Mouse (Mus musculus): ENCODE measurements around the gene Gm45213. TPM values are rescaled to one million over a fixed set of nuclear protein-coding genes. Genes with fewer than 3 reads are reported as not detected.
A peak's percentile ranks its signal among the peaks of the same experiment; 100 is the strongest.
"Not testable (repeated sequence)": the region's sequence is repeated elsewhere in the genome, so short reads cannot be mapped to it uniquely, and the experiment has no call there.

The Gm45213 gene
- total and polyA plus RNA-seq, 2 experiments, result not detected

GRCm38 (mm10) chr7:66055356-66055755, 12.0 kb downstream of the Gm45213 start:
- H3K27ac ChIP-seq (replicated peaks; ENCODE audit: insufficient read depth, low read depth, low read length); H3K27me3 ChIP-seq (ENCODE audit: control insufficient read depth, insufficient read depth, low read length); H3K36me3 ChIP-seq (ENCODE audit: control insufficient read depth, insufficient read depth, low read length); H3K79me2 ChIP-seq (ENCODE audit: control insufficient read depth, insufficient read depth, low read length); H3K4me3 ChIP-seq (ENCODE audit: insufficient read depth, low read depth, low read length); DNase-seq (ENCODE audit: extremely low read depth, low read depth, low spot score); H3K9ac ChIP-seq (ENCODE audit: low read depth, low read length); H3K4me1 ChIP-seq (ENCODE audit: control insufficient read depth, insufficient read depth, low read length): not testable (repeated sequence)
- 4% methylated on average over 2 of the region's 2 CpGs for WGBS
- TF ChIP-seq CTCF (IDR thresholded peaks at IDR 0.05; ENCODE audit: low read depth, low read length), result peak; percentile 47

GRCm38 (mm10) chr7:66058703-66059102, 15.3 kb downstream of the Gm45213 start, which contains the start of gene Snrpa1:
Snrpa1 (plus strand) TSS chr7:66059003.
- DNase-seq (ENCODE audit: extremely low read depth, low read depth, low spot score), result no peak
- Histone ChIP-seq H3K27me3 (ENCODE audit: control insufficient read depth, insufficient read depth, low read length) (no peaks in the 10 kb centered on the region), H3K36me3 (ENCODE audit: control insufficient read depth, insufficient read depth, low read length) (peaks cover 6% of the 10 kb centered on the region), H3K4me3 (ENCODE audit: insufficient read depth, low read depth, low read length) (peak within 1 kb of the TSS; percentile 74), H3K9ac (ENCODE audit: low read depth, low read length) (peak within 1 kb of the TSS; percentile 81), H3K79me2 (ENCODE audit: control insufficient read depth, insufficient read depth, low read length) (peaks cover 7% of the 10 kb centered on the region; the same call in 1 of the 2 replicates), H3K4me1 (ENCODE audit: control insufficient read depth, insufficient read depth, low read length) (peaks cover 9% of the 10 kb centered on the region; the same call in 1 of the 2 replicates), H3K27ac (replicated peaks; ENCODE audit: insufficient read depth, low read depth, low read length) (peak within 1 kb of the TSS; percentile 85)
- no peak for TF ChIP-seq POLR2A (IDR thresholded peaks at IDR 0.05; ENCODE audit: extremely low read depth, insufficient read depth, low read length)
- WGBS, result 88% methylated on average over 1 of the region's 1 CpGs

DNA sequence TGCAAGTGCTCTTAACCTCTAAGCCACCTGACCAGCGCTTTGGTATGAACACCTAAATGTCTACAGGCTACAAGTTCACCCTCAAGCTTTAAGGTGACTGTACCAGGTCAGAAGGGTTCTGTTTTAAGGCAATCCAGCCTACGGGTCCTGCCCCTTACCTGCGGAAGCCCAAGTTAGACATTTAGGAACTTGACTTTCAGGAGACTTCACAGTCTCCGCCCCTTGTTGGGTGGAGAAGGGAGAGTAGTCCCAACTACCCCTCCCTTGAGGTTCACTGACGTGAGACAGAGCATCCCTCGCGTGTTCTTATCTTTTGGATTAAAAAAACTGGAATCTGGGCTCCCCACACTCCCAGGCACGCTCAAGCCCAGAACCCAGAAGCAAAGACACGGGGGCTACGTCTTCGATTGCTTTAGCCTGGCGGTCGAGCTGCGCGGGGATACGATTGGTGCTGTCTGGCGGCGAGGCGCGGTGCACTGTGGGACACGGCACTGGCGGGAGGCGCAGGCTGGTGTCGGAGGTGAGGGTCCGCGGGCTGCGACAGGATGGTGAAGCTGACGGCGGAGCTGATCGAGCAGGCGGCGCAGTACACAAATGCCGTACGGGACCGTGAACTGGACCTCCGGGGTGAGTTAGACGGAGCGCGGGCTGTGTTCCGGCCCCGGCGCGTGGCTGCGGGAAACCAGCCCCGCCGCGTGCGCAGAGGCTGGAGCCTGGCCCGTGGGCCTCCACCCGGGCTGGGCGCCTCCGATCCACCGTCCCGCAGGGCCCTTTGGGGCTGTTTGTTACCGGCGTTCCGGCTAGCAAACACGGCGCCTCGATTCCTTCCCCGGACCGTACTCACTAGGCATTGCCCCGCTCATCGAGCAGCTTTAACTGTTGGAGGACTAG, 16.9 kb downstream of the Gm45213 start:
- under 1% methylated on average over 64 of the region's 64 CpGs for WGBS
- H3K79me2 ChIP-seq (ENCODE audit: control insufficient read depth, insufficient read depth, low read length), result peaks cover 7% of the 10 kb centered on the region; the same call in 1 of the 2 replicates
- no peaks in the 10 kb centered on the region for H3K27me3 ChIP-seq (ENCODE audit: control insufficient read depth, insufficient read depth, low read length)
- peak overlapping the region; percentile 85 for H3K27ac ChIP-seq (replicated peaks; ENCODE audit: insufficient read depth, low read depth, low read length)
- DNase-seq (ENCODE audit: extremely low read depth, low read depth, low spot score), result peak; percentile 80
- H3K4me3 ChIP-seq (ENCODE audit: insufficient read depth, low read depth, low read length), result peak overlapping the region; percentile 74
- H3K9ac ChIP-seq (ENCODE audit: low read depth, low read length), result peak overlapping the region; percentile 81
- peaks cover 9% of the 10 kb centered on the region; the same call in 1 of the 2 replicates for H3K4me1 ChIP-seq (ENCODE audit: control insufficient read depth, insufficient read depth, low read length)
- TF ChIP-seq CTCF (IDR thresholded peaks at IDR 0.05; ENCODE audit: low read depth, low read length) (no peak), POLR2A (IDR thresholded peaks at IDR 0.05; ENCODE audit: extremely low read depth, insufficient read depth, low read length) (peak; percentile 75)
- peaks cover 15% of the 10 kb centered on the region for H3K36me3 ChIP-seq (ENCODE audit: control insufficient read depth, insufficient read depth, low read length)

GRCm38 (mm10) chr7:66061057-66061456, 17.7 kb downstream of the Gm45213 start:
- peak overlapping the region; percentile 81 for H3K9ac ChIP-seq (ENCODE audit: low read depth, low read length)
- under 1% methylated on average over 14 of the region's 14 CpGs for WGBS
- 0 out of 2 replicates have a peak overlapping the region, but pooled peaks have one; percentile 19 for H3K27ac ChIP-seq (replicated peaks; ENCODE audit: insufficient read depth, low read depth, low read length)
- H3K79me2 ChIP-seq (ENCODE audit: control insufficient read depth, insufficient read depth, low read length), result peaks cover 7% of the 10 kb centered on the region; the same call in 1 of the 2 replicates
- H3K36me3 ChIP-seq (ENCODE audit: control insufficient read depth, insufficient read depth, low read length), result peaks cover 20% of the 10 kb centered on the region
- TF ChIP-seq CTCF (IDR thresholded peaks at IDR 0.05; ENCODE audit: low read depth, low read length), result no peak
- no peak for TF ChIP-seq POLR2A (IDR thresholded peaks at IDR 0.05; ENCODE audit: extremely low read depth, insufficient read depth, low read length)
- peaks cover 9% of the 10 kb centered on the region; the same call in 1 of the 2 replicates for H3K4me1 ChIP-seq (ENCODE audit: control insufficient read depth, insufficient read depth, low read length)
- no peak for DNase-seq (ENCODE audit: extremely low read depth, low read depth, low spot score)
- peak overlapping the region; percentile 74 for H3K4me3 ChIP-seq (ENCODE audit: insufficient read depth, low read depth, low read length)
- no peaks in the 10 kb centered on the region for H3K27me3 ChIP-seq (ENCODE audit: control insufficient read depth, insufficient read depth, low read length)

DNA sequence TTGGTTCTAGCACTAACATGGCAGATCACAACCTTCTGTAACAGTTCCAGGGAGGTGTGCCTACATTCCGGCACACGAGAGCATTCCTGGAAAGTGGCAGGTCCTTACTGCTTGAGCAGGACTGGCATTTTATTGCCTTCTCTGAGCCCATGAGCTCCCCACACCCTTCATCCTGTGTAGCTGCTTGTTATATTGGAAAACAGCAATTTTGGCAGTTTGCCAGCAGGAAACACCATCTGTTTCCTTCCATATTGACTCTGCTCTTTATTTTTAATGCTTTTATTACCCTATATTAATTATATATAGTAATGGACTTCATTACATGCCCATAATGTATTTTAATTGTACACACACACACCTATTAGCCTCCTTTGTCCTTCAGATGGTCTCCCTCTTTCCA, 33.0 kb downstream of the Gm45213 start:
- 86% methylated on average over 2 of the region's 2 CpGs for whole genome bisulfite sequencing
- H3K4me1 ChIP-seq (ENCODE audit: control insufficient read depth, insufficient read depth, low read length), result peaks cover 20% of the 10 kb centered on the region

More for the DNA sequence above, 33.0 kb downstream of the Gm45213 start:
- no peak overlapping the region for H3K9ac ChIP-seq (ENCODE audit: low read depth, low read length)
- TF ChIP-seq CTCF (IDR thresholded peaks at IDR 0.05; ENCODE audit: low read depth, low read length) (no peak), POLR2A (IDR thresholded peaks at IDR 0.05; ENCODE audit: extremely low read depth, insufficient read depth, low read length) (no peak)
- peaks cover 38% of the 10 kb centered on the region for H3K36me3 ChIP-seq (ENCODE audit: control insufficient read depth, insufficient read depth, low read length)
- H3K4me3 ChIP-seq (ENCODE audit: insufficient read depth, low read depth, low read length), result no peak overlapping the region
- peaks cover 4% of the 10 kb centered on the region; the same call in 1 of the 2 replicates for H3K79me2 ChIP-seq (ENCODE audit: control insufficient read depth, insufficient read depth, low read length)
- 0 out of 2 replicates have a peak overlapping the region, but pooled peaks have one; percentile 27 for H3K27ac ChIP-seq (replicated peaks; ENCODE audit: insufficient read depth, low read depth, low read length)
- no peaks in the 10 kb centered on the region for H3K27me3 ChIP-seq (ENCODE audit: control insufficient read depth, insufficient read depth, low read length)
- no peak for DNase-seq (ENCODE audit: extremely low read depth, low read depth, low spot score)
